Mouse (Mus musculus) intestine, postnatal 0 days (tissue): ENCODE results near the gene Rem2. TPM values are rescaled to one million over a fixed set of nuclear protein-coding genes. Genes with fewer than 3 reads are reported as not detected.
A peak's percentile ranks its signal among the peaks of the same experiment; 100 is the strongest.

Source experiments
- ATAC-seq: fragments of 200-750 bp; cut with Nextera tagmentation; 2 replicates; pipeline ENCODE4 v1.8.0; 2017; ENCODE audit warnings: mild to moderate bottlenecking, moderate TSS enrichment, moderate library complexity
- H3K27ac ChIP-seq: fragments of 300-500 bp; sonication (generic); 2 replicates; pipeline ENCODE4 v1.5.1; 2014; ENCODE audit warnings: mild to moderate bottlenecking, low read depth, low read length, moderate library complexity
- H3K27me3 ChIP-seq: fragments of 300-500 bp; sonication (generic); replicated peaks from 2 replicates; pipeline ENCODE4 v1.6.1; 2014; ENCODE audit warnings: low read length, mixed read lengths; ENCODE audit not compliant: control insufficient read depth, insufficient read depth
- H3K36me3 ChIP-seq: fragments of 300-500 bp; sonication (generic); 2 replicates; pipeline ENCODE4 v1.6.1; 2014; ENCODE audit warnings: mild to moderate bottlenecking, moderate library complexity; ENCODE audit not compliant: control insufficient read depth, insufficient read depth
- H3K4me1 ChIP-seq: fragments of 300-500 bp; sonication (generic); replicated peaks from 2 replicates; pipeline ENCODE4 v1.6.1; 2014; ENCODE audit warnings: antibody characterized with exemption, low read length, mixed read lengths; ENCODE audit not compliant: control insufficient read depth, insufficient read depth
- H3K4me2 ChIP-seq: fragments of 300-500 bp; sonication (generic); replicated peaks from 2 replicates; pipeline ENCODE4 v1.6.1; 2014; ENCODE audit warnings: low read depth, mild to moderate bottlenecking, moderate library complexity
- H3K4me3 ChIP-seq: fragments of 300-500 bp; sonication (generic); 2 replicates; pipeline ENCODE4 v1.5.1; 2014; ENCODE audit warnings: low read depth, low read length
- H3K9ac ChIP-seq: fragments of 300-500 bp; sonication (generic); 2 replicates; pipeline ENCODE4 v1.6.1; 2014; ENCODE audit warnings: mild to moderate bottlenecking, low read depth, low read length
- H3K9me3 ChIP-seq: fragments of 300-500 bp; sonication (generic); 2 replicates; pipeline ENCODE4 v1.6.1; 2016; ENCODE audit warnings: mixed run types; ENCODE audit not compliant: control insufficient read depth
- CTCF ChIP-seq: sonication (generic); IDR thresholded peaks from 2 replicates; pipeline ENCODE4 v1.5.1; 2016; ENCODE audit warnings: low read depth, mild to moderate bottlenecking, control low read depth, antibody characterized with exemption, moderate library complexity
- WGBS: fragments of 180-500 bp; shearing (Covaris S2); extraction: QIAGEN DNeasy Blood & Tissue Kit; methylation state at CpG from one replicate; pipeline ENCODE4 v1.1.7; 2014; 5-methylcytosine and 5-hydroxymethylcytosine counted together
- polyA plus RNA-seq: library from polyadenylated mRNA; unstranded; fragments of >200 nt; fragmentation: Nextera tagmentation; extraction: Ambion mirVana; gene quantifications from 2 replicates; pipeline ENCODE4 v1.2.1, GENCODE M21; 2015

Rem2 gene
- polyA plus RNA-seq, 1 experiment from 2014 or later, result 0.78 TPM

GRCm38 (mm10) chr14:54482498-54482897 is 6.6 kb downstream of the Rem2 start:
- no peak overlapping the region for H3K4me2 ChIP-seq
- no peak overlapping the region for H3K27ac ChIP-seq
- H3K27me3 ChIP-seq, result peaks cover 14% of the 10 kb centered on the region; the same call in 1 of the 2 replicates
- no peak for ATAC-seq
- no peak overlapping the region for H3K4me3 ChIP-seq
- 52% methylated on average over 9 of the region's 9 CpGs for WGBS
- no peaks in the 10 kb centered on the region for H3K36me3 ChIP-seq
- no peaks in the 10 kb centered on the region for H3K9me3 ChIP-seq
- peaks cover 5% of the 10 kb centered on the region; the same call in 1 of the 2 replicates for H3K4me1 ChIP-seq
- no peak overlapping the region for H3K9ac ChIP-seq
- peak; percentile 78 for TF ChIP-seq CTCF

- no peak for TF ChIP-seq CTCF
- Histone ChIP-seq H3K27ac (no peak overlapping the region), H3K4me2 (no peak overlapping the region), H3K4me1 (no peaks in the 10 kb centered on the region), H3K9me3 (no peaks in the 10 kb centered on the region), H3K9ac (no peak overlapping the region), H3K27me3 (no peaks in the 10 kb centered on the region), H3K36me3 (no peaks in the 10 kb centered on the region), H3K4me3 (no peak overlapping the region)
- no peak for ATAC-seq
- 93% methylated on average over 7 of the region's 7 CpGs for WGBS
These were observed 10.0 kb downstream of the Rem2 start for GRCm38 (mm10) chr14:54485899-54486298.

- no peaks in the 10 kb centered on the region for H3K4me1 ChIP-seq
- no peaks in the 10 kb centered on the region for H3K36me3 ChIP-seq
- no peak overlapping the region for H3K4me2 ChIP-seq
- H3K4me3 ChIP-seq, result no peak overlapping the region
- 69% methylated on average over 2 of the region's 2 CpGs for WGBS
- no peak for ATAC-seq
- H3K27me3 ChIP-seq, result no peaks in the 10 kb centered on the region
- H3K9ac ChIP-seq, result no peak overlapping the region
- H3K27ac ChIP-seq, result no peak overlapping the region
- no peak for TF ChIP-seq CTCF
- no peaks in the 10 kb centered on the region for H3K9me3 ChIP-seq
These were observed 11.8 kb downstream of the Rem2 start for GRCm38 (mm10) chr14:54487732-54488131.

- no peak overlapping the region for H3K27ac ChIP-seq
- H3K36me3 ChIP-seq, result no peaks in the 10 kb centered on the region
- no peak overlapping the region for H3K9ac ChIP-seq
- H3K27me3 ChIP-seq, result no peaks in the 10 kb centered on the region
- H3K4me1 ChIP-seq, result no peaks in the 10 kb centered on the region
- no peak overlapping the region for H3K4me3 ChIP-seq
- no peak for ATAC-seq
- TF ChIP-seq CTCF, result no peak
- no peaks in the 10 kb centered on the region for H3K9me3 ChIP-seq
- H3K4me2 ChIP-seq, result no peak overlapping the region
These were observed 12.4 kb downstream of the Rem2 start for GRCm38 (mm10) chr14:54488350-54488749.

- no peak for ATAC-seq
- WGBS, result 69% methylated on average over 18 of the region's 18 CpGs
- H3K9ac ChIP-seq, result no peak overlapping the region
- no peak overlapping the region for H3K4me3 ChIP-seq
- no peaks in the 10 kb centered on the region for H3K4me1 ChIP-seq
- no peak for TF ChIP-seq CTCF
- H3K4me2 ChIP-seq, result no peak overlapping the region
- no peak overlapping the region for H3K27ac ChIP-seq
- H3K27me3 ChIP-seq, result no peaks in the 10 kb centered on the region
- H3K36me3 ChIP-seq, result no peaks in the 10 kb centered on the region
- H3K9me3 ChIP-seq, result no peaks in the 10 kb centered on the region
These were observed 16.6 kb downstream of the Rem2 start for GRCm38 (mm10) chr14:54492345-54493131.

- H3K4me2 ChIP-seq, result no peak overlapping the region
These were observed 17.3 kb downstream of the Rem2 start for GRCm38 (mm10) chr14:54493236-54493635.

More at GRCm38 (mm10) chr14:54493236-54493635, 17.3 kb downstream of the Rem2 start:
- Histone ChIP-seq H3K4me3 (no peak overlapping the region), H3K27ac (no peak overlapping the region), H3K9ac (no peak overlapping the region), H3K9me3 (no peaks in the 10 kb centered on the region), H3K36me3 (no peaks in the 10 kb centered on the region), H3K27me3 (no peaks in the 10 kb centered on the region), H3K4me1 (no peaks in the 10 kb centered on the region)
- TF ChIP-seq CTCF, result no peak
- WGBS, result 86% methylated on average over 5 of the region's 5 CpGs
- ATAC-seq, result no peak
